Mouse (Mus musculus) lung, embryonic 16.5 days (tissue): Measurements from ENCODE around the gene Zranb2. TPM values are rescaled to one million over a fixed set of nuclear protein-coding genes. Genes with fewer than 3 reads are reported as not detected.

Experiments used
- ATAC-seq: fragments of 200-750 bp; cut with Nextera tagmentation; 2 replicates; pipeline ENCODE4 v1.8.0; 2017; ENCODE audit warnings: low read depth, mild to moderate bottlenecking, moderate library complexity
- H3K27ac ChIP-seq: fragments of 300-500 bp; sonication (generic); 2 replicates; pipeline ENCODE4 v1.5.1; 2014; ENCODE audit warnings: mild to moderate bottlenecking, control low read depth, low read length
- H3K27me3 ChIP-seq: fragments of 300-500 bp; sonication (generic); 2 replicates; pipeline ENCODE4 v1.6.1; 2014; ENCODE audit warnings: low read depth, low read length, mixed read lengths; ENCODE audit not compliant: control insufficient read depth, insufficient read depth
- H3K36me3 ChIP-seq: fragments of 300-500 bp; sonication (generic); 2 replicates; pipeline ENCODE4 v1.6.1; 2014; ENCODE audit warnings: low read length; ENCODE audit not compliant: control insufficient read depth, insufficient read depth
- H3K4me1 ChIP-seq: fragments of 300-500 bp; sonication (generic); replicated peaks from 2 replicates; pipeline ENCODE4 v1.6.1; 2014; ENCODE audit warnings: low read length, mixed read lengths; ENCODE audit not compliant: control insufficient read depth, insufficient read depth
- H3K4me2 ChIP-seq: fragments of 300-500 bp; sonication (generic); 2 replicates; pipeline ENCODE4 v1.6.1; 2014; ENCODE audit warnings: low read depth, low read length, control low read depth
- H3K4me3 ChIP-seq: fragments of 300-500 bp; sonication (generic); 2 replicates; pipeline ENCODE4 v1.5.1; 2014; ENCODE audit warnings: mild to moderate bottlenecking, low read length, control low read depth
- H3K9ac ChIP-seq: fragments of 300-500 bp; sonication (generic); 2 replicates; pipeline ENCODE4 v1.6.1; 2014; ENCODE audit warnings: low read length, control low read depth
- H3K9me3 ChIP-seq: fragments of 300-500 bp; sonication (generic); 2 replicates; pipeline ENCODE4 v1.6.1; 2016; ENCODE audit warnings: low read length; ENCODE audit not compliant: control insufficient read depth
- WGBS: fragments of 180-500 bp; shearing (Covaris S2); extraction: QIAGEN DNeasy Blood & Tissue Kit; methylation state at CpG from one replicate; pipeline ENCODE4 v1.1.7; 2014; 5-methylcytosine and 5-hydroxymethylcytosine counted together
- polyA plus RNA-seq: library from polyadenylated mRNA; unstranded; fragments of >200 nt; fragmentation: Nextera tagmentation; extraction: Ambion mirVana; gene quantifications from 2 replicates; pipeline ENCODE4 v1.2.1, GENCODE M21; 2015

Zranb2 gene
- polyA plus RNA-seq, 1 experiment from 2014 or later = 99.1 TPM

- Histone ChIP-seq H3K4me2 (peak overlapping the region; percentile 85), H3K27me3 (peaks cover 19% of the 10 kb centered on the region), H3K9me3 (no peaks in the 10 kb centered on the region), H3K4me3 (peak overlapping the region; percentile 79), H3K27ac (peak overlapping the region; percentile 85), H3K9ac (peak overlapping the region; percentile 95), H3K36me3 (peaks cover 9% of the 10 kb centered on the region; the same call in 1 of the 2 replicates), H3K4me1 (peaks cover 4% of the 10 kb centered on the region)
- peak; percentile 15 for ATAC-seq
- 2% methylated on average over 15 of the region's 15 CpGs for WGBS
Observed at GRCm38 (mm10) chr3:157534786-157535415, 941 bp downstream of the Zranb2 start.

DNA sequence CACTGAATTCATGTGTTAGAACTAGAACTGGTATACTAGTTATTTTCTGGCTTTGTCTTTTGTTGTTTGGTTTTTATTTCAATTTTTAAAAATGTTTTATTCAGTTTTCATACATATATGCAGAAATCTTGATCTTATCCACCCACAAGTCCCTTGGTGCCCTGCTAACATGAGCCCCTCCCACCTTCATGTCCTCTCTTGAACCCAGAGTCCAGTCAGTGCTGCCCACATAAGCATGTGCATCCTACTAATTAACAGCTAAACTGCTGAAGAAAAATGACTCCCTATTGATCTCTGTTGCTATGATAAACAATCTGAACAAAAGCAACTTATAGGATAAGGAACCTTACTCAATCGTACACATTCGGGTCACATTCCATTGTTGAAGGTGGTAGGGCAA lies 15.4 kb downstream of the Zranb2 start:
- H3K4me3 ChIP-seq = no peak overlapping the region
- H3K9ac ChIP-seq = no peak overlapping the region
- H3K9me3 ChIP-seq = no peaks in the 10 kb centered on the region
- ATAC-seq = no peak
- 94% methylated on average over 2 of the region's 2 CpGs for WGBS
- H3K4me2 ChIP-seq = no peak overlapping the region
- H3K4me1 ChIP-seq = no peaks in the 10 kb centered on the region
- peaks cover 31% of the 10 kb centered on the region for H3K36me3 ChIP-seq
- no peak overlapping the region for H3K27ac ChIP-seq
- H3K27me3 ChIP-seq = no peaks in the 10 kb centered on the region

- Histone ChIP-seq H3K4me3 (no peak overlapping the region), H3K9me3 (no peaks in the 10 kb centered on the region), H3K4me2 (no peak overlapping the region), H3K9ac (no peak overlapping the region), H3K27me3 (no peaks in the 10 kb centered on the region), H3K36me3 (peaks cover 28% of the 10 kb centered on the region), H3K4me1 (no peaks in the 10 kb centered on the region), H3K27ac (no peak overlapping the region)
- ATAC-seq = no peak
- 96% methylated on average over 3 of the region's 3 CpGs for WGBS
Observed at GRCm38 (mm10) chr3:157549758-157550600, 16.0 kb downstream of the Zranb2 start.

GRCm38 (mm10) chr3:157565196-157565595 lies 31.2 kb downstream of the Zranb2 start:
- no peaks in the 10 kb centered on the region for H3K36me3 ChIP-seq
- peaks cover 10% of the 10 kb centered on the region for H3K4me1 ChIP-seq
- H3K4me3 ChIP-seq = no peak overlapping the region
- H3K27me3 ChIP-seq = peaks cover 30% of the 10 kb centered on the region
- H3K9ac ChIP-seq = no peak overlapping the region
- H3K9me3 ChIP-seq = no peaks in the 10 kb centered on the region
- no peak overlapping the region for H3K27ac ChIP-seq
- 10% methylated on average over 2 of the region's 2 CpGs for WGBS
- no peak overlapping the region for H3K4me2 ChIP-seq
- no peak for ATAC-seq

- under 1% methylated on average over 78 of the region's 84 CpGs for WGBS
- Histone ChIP-seq H3K4me1 (peaks cover 10% of the 10 kb centered on the region), H3K27me3 (peaks cover 30% of the 10 kb centered on the region), H3K27ac (no peak within 1 kb of the TSS), H3K9ac (peak within 1 kb of the TSS; percentile 42), H3K4me3 (peak within 1 kb of the TSS; percentile 58), H3K4me2 (peak within 1 kb of the TSS; percentile 86), H3K9me3 (no peaks in the 10 kb centered on the region), H3K36me3 (no peaks in the 10 kb centered on the region)
- peak; percentile 82 for ATAC-seq
Observed at GRCm38 (mm10) chr3:157566725-157567565, 33.0 kb downstream of the Zranb2 start, which contains the start of gene Ptger3. Gene Ptger3, plus strand, starts transcription at chr3:157566892.

GRCm38 (mm10) chr3:157567566-157568132 lies 33.7 kb downstream of the Zranb2 start:
- peaks cover 30% of the 10 kb centered on the region for H3K27me3 ChIP-seq

GRCm38 (mm10) chr3:157572011-157572410 lies 38.1 kb downstream of the Zranb2 start:
- Histone ChIP-seq H3K9ac (no peak overlapping the region), H3K27ac (no peak overlapping the region), H3K36me3 (no peaks in the 10 kb centered on the region), H3K27me3 (peaks cover 21% of the 10 kb centered on the region), H3K9me3 (no peaks in the 10 kb centered on the region), H3K4me2 (no peak overlapping the region), H3K4me1 (peaks cover 4% of the 10 kb centered on the region), H3K4me3 (no peak overlapping the region)
- ATAC-seq = no peak
- WGBS = 74% methylated on average over 6 of the region's 6 CpGs

More at GRCm38 (mm10) chr3:157567566-157568132, 33.7 kb downstream of the Zranb2 start:
- peaks cover 10% of the 10 kb centered on the region for H3K4me1 ChIP-seq
- peak; percentile 23; the same call in 1 of the 2 replicates for ATAC-seq
- H3K9ac ChIP-seq = peak overlapping the region; percentile 42
- no peaks in the 10 kb centered on the region for H3K9me3 ChIP-seq
- no peak overlapping the region for H3K27ac ChIP-seq
- WGBS = 1% methylated on average over 34 of the region's 34 CpGs
- no peaks in the 10 kb centered on the region for H3K36me3 ChIP-seq
- peak overlapping the region; percentile 86 for H3K4me2 ChIP-seq
- peak overlapping the region; percentile 58 for H3K4me3 ChIP-seq

- H3K4me1 ChIP-seq = peaks cover 7% of the 10 kb centered on the region
- H3K27ac ChIP-seq = no peak overlapping the region
- H3K27me3 ChIP-seq = no peaks in the 10 kb centered on the region
- 61% methylated on average over 9 of the region's 9 CpGs for WGBS
- ATAC-seq = no peak
- no peaks in the 10 kb centered on the region for H3K9me3 ChIP-seq
- no peak overlapping the region for H3K4me2 ChIP-seq
- H3K4me3 ChIP-seq = no peak overlapping the region
- no peaks in the 10 kb centered on the region for H3K36me3 ChIP-seq
- no peak overlapping the region for H3K9ac ChIP-seq
Observed at GRCm38 (mm10) chr3:157575441-157576342, 41.7 kb downstream of the Zranb2 start.
